Comparison of ENCODE assay signal across 13 mouse cellular contexts in the genomic region with DNA sequence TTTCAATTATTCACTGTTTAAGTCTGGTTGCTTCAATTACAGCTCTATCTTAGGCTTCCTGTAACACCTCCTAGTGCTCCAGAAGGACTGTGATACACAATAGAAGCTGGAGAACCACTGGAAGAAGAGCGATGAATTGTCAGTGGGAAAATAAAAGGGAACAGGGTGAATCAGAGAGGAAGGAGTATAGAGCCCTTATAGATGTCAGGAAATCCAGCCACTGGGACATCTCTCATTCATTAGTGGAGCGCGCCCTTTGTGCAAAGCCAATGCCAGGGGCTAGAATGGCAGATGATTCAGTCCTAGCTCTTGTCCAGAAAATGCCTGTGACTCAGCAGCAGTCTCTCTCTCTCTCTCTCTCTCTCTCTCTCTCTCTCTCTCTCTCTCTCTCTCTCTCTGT.
"Had no signal": no experiment of that assay in that cellular context is flagged by ENCODE, and none has a peak within 500 bp of the region (broad histone marks: within the 10 kb centered on the region; RNA-seq: fewer than 3 reads in every experiment).

No protein-coding gene starts in this region.

- H3K27me3 ChIP-seq: liver, embryonic 13.5 days had no signal

- DNase-seq: kidney, adult 9 months; kidney, postnatal 14 days; layer of hippocampus, adult 9-11 months; liver, embryonic 13.5 days; lung, adult 2 months; lung, postnatal 14 days; lung, postnatal 4 days; midbrain, embryonic 14.5 days; right cerebral cortex, postnatal 14 days; right cerebral cortex, postnatal 4 days; thymus, adult 2 months; thymus, postnatal 14 days; thymus, postnatal 4 days had no signal
